Mouse (Mus musculus) T-cell, adult 66 days (primary cell): ENCODE data around the gene Smpx. TPM values are rescaled to one million over a fixed set of nuclear protein-coding genes. Genes with fewer than 3 reads are reported as not detected.

ENCODE experiments used
- total RNA-seq, 2 experiments: library from RNA; stranded (reverse); gene quantifications; 3 replicates in 1 of 2; 4 replicates in 1 of 2; pipeline ENCODE4 v1.2.4; 2023

Gene Smpx
- total RNA-seq: not detected

DNA sequence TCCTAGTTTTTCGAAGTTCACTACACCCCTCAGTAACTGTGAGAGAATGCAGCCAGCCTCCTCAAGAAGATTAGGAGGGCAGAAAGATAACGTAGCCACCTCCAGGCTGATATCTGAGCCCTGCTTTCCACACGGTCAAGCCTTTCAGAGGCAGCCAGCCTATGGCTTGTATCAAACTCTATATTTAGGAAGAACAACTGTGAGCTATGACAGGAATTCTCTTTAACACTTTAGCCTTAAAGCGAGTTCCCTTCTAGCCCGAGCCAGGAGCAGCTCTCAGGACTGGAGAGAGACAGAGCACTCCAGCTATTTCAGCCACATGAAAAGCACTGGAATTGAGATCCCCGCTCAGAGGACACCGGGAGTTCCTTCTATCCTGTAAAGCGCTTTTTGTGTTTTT, at the start of gene Smpx:
Smpx (plus strand) TSS at position 49 of the 400 bp plus-strand sequence.

Other genes with a start within 250 kb of the Smpx start
- 10 to 100 TPM; 42.4 to 49.5 TPM for gene Sms, start 206.6 kb upstream of the Smpx start, total RNA-seq
- gene Yy2, start 129.9 kb upstream of the Smpx start, total RNA-seq: under 1 TPM in 1 of 2 experiments, not detected in 1; 0.92 TPM
- gene Mbtps2, start 100.2 kb upstream of the Smpx start, total RNA-seq: 10 to 100 TPM; 18.8 to 21.7 TPM
- not detected for gene Klhl34, start 119.5 kb downstream of the Smpx start, total RNA-seq